Mouse (Mus musculus): ENCODE results near the gene Xpr1.
"Not testable (repeated sequence)": the region's sequence is repeated elsewhere in the genome, so short reads cannot be mapped to it uniquely, and the experiment has no call there.

The Xpr1 gene

DNA sequence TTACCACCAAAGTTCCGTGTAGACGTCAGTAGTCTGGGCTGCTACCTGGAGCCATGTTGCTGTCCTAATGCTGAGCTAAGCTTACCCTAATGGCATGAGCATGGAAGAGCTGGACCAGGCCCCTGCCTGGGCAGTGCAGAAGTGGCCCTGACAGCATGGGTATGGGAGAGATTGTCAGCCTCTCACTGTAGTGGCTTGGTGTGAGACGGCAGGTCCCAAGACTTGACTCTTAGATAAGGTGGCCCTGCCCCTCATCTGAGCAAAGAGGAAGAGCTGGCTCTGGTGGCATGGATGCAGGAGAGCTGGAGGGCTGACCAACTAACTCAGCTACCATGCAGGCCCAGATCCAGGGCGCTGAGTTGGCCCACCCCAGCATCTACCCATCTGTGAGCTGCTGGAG, 79.9 kb downstream of the Xpr1 start:
- DNase-seq (ENCODE audit: extremely low read depth, insufficient read length, low spot score): no peak

DNA sequence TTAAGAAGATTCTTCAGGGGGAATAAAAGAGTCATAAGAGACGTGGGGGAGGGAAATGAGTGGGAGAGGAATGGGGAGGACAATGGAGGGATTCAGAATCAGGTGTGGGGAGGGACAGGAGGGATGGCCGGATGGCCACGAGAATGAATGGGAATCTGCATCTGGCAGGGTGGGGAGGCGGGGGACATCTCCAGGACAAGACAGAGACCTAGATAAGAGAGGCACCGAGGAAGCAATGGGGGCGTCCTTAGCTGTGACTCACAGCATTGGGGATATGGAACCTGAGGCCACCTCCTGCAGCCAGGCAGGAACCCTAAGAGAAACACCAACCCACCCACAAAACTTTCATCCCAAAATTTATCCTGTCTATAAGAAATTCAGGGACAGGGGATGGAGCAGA, 81.3 kb downstream of the Xpr1 start:
- no peak for DNase-seq (ENCODE audit: extremely low read depth, insufficient read length, low spot score)

DNA sequence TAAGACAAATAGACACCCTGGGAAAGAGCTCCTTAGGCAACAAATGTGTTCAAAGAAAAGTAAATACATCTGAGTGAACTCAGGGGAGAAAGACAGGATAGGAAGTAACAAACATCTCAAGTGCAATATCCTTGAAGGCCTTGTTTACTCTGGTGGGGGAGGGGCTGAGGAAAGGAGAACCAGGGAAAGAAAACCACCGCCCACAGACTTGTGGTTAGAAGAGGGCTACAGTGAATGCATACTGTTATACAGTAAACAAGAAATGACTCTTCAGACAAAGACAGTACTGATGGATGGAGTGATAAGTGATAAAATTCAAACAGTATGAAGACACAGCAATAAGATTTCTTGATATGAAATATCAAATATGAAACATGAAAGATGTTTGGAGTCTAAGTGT, 95.0 kb downstream of the Xpr1 start:
- DNase-seq (ENCODE audit: extremely low read depth, insufficient read length, low spot score): no peak

DNA sequence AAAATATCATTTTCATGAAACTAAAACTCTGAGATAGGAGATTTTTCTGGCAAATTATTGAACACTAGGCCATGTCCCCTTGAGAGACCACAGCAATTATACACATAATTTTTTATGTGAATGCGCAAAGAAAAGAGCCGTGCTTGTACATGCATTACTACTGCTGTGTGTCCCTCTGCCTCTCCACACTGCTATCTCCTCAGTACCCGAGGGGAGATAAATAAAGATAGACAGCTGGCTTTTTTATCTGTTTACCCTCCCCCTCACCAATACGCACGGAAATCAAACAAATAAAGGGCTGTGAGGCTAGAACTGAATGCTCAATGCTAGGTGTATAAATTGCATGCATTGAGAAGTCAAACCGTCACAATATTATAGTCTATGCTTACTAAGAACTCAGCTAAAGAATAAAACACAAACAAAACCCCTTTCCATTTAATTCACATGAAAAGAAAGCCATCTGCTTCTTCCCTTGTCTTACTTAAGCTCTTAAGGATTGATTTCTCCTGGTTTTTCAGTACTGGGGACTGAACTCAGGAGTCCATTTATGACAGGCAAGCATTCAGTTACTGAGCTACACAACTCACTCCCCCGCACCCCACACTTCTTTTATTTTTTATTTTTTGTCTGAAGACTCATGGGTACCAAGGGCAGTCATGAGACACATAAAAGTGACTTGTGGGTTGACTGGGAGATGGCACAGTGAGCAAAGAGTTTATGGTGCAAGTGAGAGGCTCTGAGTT, 97.0 kb downstream of the Xpr1 start:
- no peak for DNase-seq (ENCODE audit: extremely low read depth, insufficient read length, low spot score)

DNA sequence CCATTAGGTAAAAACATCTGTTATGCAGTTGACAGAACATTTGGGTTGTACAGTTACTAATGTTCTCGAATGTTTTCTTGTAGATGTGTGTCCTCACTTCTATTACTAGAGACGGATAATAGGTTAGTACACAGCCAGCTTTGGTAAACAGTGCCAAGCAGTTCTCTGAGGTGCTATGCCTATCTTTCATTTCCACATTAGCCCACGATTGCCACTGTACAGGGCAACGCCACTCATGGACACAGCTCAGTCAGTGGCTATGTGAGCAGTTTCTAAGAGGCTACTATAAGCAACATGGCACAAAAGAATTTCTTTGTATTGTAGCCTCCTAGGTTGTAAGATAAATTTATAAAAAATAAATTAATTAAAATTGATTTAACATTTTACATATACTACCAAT, 97.7 kb downstream of the Xpr1 start:
- DNase-seq (ENCODE audit: extremely low read depth, insufficient read length, low spot score): no peak

DNA sequence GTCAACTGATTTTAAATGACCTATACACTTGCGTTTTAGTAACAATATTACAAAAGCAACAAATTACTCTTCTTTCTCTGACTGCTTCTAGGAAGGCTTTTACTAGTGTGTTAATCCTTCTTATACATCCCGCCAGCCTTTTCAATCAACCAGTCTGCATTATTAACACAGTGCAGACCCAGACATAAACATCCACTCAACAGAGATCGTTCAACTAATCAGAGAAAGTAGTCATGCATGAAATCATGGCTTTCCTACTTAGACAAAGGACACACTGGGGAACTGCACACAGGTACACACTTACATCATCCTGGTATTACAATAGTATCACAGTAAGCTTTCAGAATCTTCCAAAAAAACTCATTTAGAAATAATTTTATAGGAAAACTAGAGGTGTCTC, 105.5 kb downstream of the Xpr1 start:
- no peak for DNase-seq (ENCODE audit: extremely low read depth, insufficient read length, low spot score)

GRCm38 (mm10) chr1:155306879-155307278, 110.3 kb downstream of the Xpr1 start:
- DNase-seq (ENCODE audit: extremely low read depth, insufficient read length, low spot score): no peak

- no peak for DNase-seq (ENCODE audit: extremely low read depth, insufficient read length, low spot score)
Measured at GRCm38 (mm10) chr1:155303402-155303801, 113.8 kb downstream of the Xpr1 start.

GRCm38 (mm10) chr1:155297615-155298014, 119.6 kb downstream of the Xpr1 start:
- DNase-seq (ENCODE audit: extremely low read depth, insufficient read length, low spot score): no peak

GRCm38 (mm10) chr1:155297203-155297602, 120.0 kb downstream of the Xpr1 start:
- DNase-seq (ENCODE audit: extremely low read depth, insufficient read length, low spot score): no peak

GRCm38 (mm10) chr1:155293446-155293845, 123.8 kb downstream of the Xpr1 start:
- peak; percentile 28 for DNase-seq (ENCODE audit: extremely low read depth, insufficient read length, low spot score)

- no peak for DNase-seq (ENCODE audit: extremely low read depth, insufficient read length, low spot score)
Measured at GRCm38 (mm10) chr1:155289411-155289810, 127.8 kb downstream of the Xpr1 start.

- DNase-seq (ENCODE audit: extremely low read depth, insufficient read length, low spot score): no peak
Measured at GRCm38 (mm10) chr1:155288033-155288432, 129.2 kb downstream of the Xpr1 start.

- no peak for DNase-seq (ENCODE audit: extremely low read depth, insufficient read length, low spot score)
Measured at GRCm38 (mm10) chr1:155283808-155284207, 133.4 kb downstream of the Xpr1 start.

DNA sequence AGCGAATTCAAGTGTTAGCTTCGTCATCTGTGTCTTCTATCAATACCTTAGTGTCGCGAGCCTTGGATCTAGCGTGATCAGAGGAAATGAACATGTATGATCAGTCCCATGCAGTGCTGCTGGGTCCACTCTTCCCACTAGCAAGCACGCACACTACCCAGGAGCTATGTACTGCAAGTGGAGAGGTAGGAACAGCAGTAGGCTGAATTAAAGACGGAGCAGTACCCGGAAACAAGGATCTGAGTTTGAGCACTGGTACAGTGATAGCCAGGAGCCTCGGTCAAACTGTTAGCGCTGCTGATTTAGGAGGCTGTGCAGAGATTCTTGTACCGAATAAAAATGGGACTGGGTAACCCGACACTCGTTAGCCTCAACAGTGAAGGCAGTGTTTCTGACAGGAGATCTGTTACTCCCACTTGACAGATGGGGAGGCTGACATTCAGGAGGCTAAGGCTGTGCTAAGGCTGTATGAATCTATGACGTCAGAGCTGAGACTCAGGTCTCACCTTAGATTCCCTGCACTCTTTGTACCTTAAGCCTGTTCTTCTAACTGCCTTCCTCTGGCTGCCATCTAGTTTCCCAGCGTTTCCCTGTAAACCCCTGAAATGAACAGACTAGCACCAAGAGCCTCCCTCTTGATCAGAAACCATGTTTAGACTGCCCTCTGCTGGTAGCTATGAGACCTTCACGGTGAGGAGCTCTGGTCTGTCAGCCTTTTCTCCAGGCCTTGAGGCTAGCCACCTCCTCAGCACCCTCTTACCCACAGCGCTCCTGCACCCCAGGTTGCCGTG, 136.0 kb downstream of the Xpr1 start:
- DNase-seq (ENCODE audit: extremely low read depth, insufficient read length, low spot score): peak; percentile 46

GRCm38 (mm10) chr1:155280306-155280705, 136.9 kb downstream of the Xpr1 start:
- no peak for DNase-seq (ENCODE audit: extremely low read depth, insufficient read length, low spot score)

DNA sequence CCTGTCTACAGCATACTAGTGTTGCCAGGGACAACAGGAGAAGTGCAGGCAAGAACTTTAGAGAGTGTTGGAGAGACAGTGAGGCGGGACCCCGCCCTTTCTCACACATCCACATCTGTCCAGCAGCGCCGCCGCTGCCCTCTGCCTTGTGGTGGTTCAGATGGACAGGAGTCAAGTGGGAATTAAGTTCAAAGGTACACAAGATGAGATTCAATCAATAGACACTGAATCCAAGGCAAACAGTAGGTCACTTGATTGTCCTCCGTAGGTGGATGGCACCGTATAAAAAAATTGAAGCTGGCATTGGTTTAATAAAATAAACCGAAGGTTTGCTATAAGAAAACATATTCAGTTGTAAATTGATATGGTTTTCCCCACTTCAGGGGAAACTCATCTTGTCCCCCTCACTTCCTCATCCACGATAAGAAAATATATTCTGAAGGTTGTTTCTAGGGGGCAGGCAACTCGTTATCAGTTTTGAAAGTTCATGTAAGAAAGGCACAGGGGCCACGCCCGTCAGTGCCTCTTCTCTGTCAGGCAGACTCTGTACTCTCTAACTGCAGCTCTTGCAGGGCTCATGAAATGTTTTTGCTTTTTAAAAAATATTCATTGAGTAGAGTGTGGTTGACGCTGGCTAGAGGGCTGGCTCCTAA, 140.7 kb downstream of the Xpr1 start:
- no peak for DNase-seq (ENCODE audit: extremely low read depth, insufficient read length, low spot score)

DNA sequence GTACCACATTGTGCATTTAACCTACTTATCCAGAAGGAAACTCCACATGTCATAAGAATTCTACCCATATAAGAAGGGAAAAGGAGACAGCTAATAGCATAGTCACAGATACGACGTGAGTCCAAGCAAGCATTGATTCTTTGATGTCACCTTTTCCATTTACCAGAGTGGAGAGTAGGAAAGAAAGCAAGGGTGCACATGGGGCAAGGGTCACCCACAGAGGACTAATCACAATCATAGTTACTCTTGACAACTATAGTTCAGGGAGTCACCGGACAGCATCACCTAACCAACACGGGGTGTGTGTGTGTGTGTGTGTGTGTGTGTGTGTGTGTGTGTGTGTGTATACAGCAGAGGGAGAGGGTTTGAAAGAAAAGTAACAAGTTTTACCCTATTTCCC, 141.4 kb downstream of the Xpr1 start:
- no peak for DNase-seq (ENCODE audit: extremely low read depth, insufficient read length, low spot score)

DNA sequence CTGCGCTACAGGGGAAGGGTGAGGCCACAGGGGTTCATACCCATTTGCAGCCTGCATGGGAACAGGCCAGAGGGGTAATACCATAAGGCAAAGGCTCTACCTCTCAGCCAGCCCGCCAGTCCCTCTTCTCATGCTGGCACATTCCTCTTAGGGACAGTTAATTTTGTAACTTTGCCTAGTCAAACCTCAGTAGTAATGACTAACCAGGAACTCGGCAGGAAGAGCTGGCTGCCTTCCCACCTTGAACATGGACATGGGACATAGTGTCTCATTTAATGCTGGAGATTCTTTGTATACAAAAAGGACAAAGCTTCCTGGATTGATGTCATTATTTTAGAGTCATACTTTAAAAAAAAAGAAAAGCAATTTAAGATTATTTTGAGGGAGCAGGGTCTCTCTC, 142.2 kb downstream of the Xpr1 start:
- peak; percentile 41 for DNase-seq (ENCODE audit: extremely low read depth, insufficient read length, low spot score)

DNA sequence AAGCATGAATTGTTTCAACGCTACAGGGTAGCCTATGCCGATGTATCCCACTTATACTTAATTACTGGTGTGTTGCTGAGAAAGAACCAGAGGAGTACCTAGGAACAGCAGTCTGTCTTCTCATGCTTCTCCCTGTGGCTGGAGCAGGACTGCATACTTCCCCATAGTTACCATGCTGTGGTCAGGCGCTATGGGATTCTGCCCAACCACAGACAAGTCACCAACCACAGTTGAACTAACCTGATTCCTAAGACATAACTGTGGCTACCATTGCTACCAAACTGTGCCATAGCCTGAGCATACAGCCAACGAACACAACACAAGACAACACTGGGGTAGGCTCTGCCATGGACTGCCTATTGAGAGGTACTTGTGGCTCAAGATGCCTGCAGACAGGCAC, 144.3 kb downstream of the Xpr1 start:
- peak; percentile 74 for DNase-seq (ENCODE audit: extremely low read depth, insufficient read length, low spot score)

DNA sequence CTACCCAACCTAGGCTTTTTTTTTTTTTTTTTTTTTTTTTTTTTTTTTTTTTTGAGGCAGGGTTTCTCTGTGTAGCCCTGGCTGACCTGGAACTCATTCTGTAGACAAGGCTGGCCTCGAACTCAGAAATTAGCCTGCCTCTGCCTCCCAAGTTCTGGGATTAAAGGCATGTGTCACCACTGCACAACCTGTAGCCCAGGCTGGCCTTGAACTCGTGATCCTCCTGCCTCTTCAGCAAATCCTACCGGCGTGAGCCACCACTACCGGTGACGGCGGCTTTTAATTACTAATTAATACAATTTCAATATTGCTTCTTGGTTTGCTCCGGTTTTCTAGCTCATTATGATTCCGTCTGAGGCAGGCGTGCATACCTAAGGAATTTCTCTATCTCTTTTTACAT, 154.7 kb downstream of the Xpr1 start:
- DNase-seq (ENCODE audit: extremely low read depth, insufficient read length, low spot score): not testable (repeated sequence)

DNA sequence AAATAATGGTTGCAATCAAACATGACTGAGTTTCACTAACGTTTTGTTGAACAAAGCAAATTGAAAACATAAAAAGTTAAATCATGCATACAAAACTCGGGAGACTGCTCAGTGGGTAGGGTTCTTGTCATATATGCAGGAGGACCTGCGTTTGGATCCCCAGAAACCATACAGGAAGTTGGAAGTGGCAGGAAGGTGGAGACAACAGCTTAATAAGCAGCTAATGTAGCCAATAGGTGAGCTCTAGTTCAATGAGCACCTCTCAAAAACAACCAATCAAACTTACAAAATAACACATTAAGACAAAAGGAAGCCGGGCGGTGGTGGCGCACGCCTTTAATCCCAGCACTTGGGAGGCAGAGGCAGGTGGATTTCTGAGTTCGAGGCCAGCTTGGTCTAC, 162.9 kb downstream of the Xpr1 start:
- DNase-seq (ENCODE audit: extremely low read depth, insufficient read length, low spot score): no peak

Data from 3134 (cell line).